Mouse (Mus musculus): ENCODE measurements around the gene Mfap3l.
"Not testable (repeated sequence)": the region's sequence is repeated elsewhere in the genome, so short reads cannot be mapped to it uniquely, and the experiment has no call there.

DNA sequence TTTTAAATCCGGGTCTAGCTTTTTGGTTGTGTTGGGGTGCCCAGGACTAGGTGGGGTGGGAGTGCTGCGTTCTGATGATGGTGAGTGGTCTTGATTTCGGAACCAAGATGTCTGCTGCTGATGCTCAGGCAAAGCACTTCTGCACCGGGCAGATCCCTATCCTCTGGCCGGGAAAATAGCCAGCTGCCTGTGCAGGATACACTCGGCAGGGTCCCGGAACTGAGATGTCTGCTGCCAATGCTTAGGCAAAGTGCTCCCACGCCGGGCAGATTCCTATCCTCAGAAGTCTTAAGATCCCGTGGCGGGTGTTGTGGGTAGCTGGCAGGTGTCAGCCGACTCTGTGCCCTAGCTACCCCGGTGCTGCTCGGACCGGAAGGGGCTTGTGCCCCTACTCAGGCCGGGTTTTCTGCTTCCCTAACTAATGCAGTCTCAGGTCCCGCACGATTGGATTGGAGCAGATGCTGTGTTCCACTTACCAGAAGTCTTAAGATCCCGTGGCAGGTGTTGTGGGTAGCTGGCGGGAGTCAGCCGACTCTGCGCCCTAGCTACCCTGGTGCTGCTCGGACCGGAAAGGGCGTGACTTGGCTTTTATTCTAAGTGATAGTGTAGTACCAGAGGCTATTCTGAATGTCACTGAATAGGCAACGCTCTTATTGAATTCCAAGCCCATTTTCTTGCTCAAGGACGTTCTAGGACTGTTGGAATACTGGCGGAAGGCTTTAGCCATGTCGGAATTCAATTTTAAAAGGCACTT, 41.1 kb upstream of the Mfap3l start:
- TF ChIP-seq CTCF, EP300 (IDR thresholded peaks at IDR 0.05): not testable (repeated sequence)
